Mouse (Mus musculus) heart, postnatal 0 days (tissue): ENCODE measurements around the gene Plch2. TPM values are rescaled to one million over a fixed set of nuclear protein-coding genes. Genes with fewer than 3 reads are reported as not detected.
"Not testable (repeated sequence)": the region's sequence is repeated elsewhere in the genome, so short reads cannot be mapped to it uniquely, and the experiment has no call there.

Experiments
- ATAC-seq: fragments of 200-750 bp; cut with Nextera tagmentation; 2 replicates; pipeline ENCODE4 v1.8.0; 2017; ENCODE audit warnings: low read depth, moderate number of reproducible peaks, moderate library complexity; ENCODE audit not compliant: insufficient read depth
- DNase-seq: peaks from one replicate; pipeline ENCODE4 v3.0.0-alpha.2; 2016; ENCODE audit warnings: low spot score
- H3K27ac ChIP-seq: fragments of 300-500 bp; sonication (generic); 2 replicates; pipeline ENCODE4 v1.5.1; 2014; ENCODE audit warnings: low read depth, mild to moderate bottlenecking
- H3K27me3 ChIP-seq: fragments of 300-500 bp; sonication (generic); 2 replicates; pipeline ENCODE4 v1.6.1; 2014; ENCODE audit warnings: low read length, mixed read lengths; ENCODE audit not compliant: control insufficient read depth, insufficient read depth
- H3K36me3 ChIP-seq: fragments of 300-500 bp; sonication (generic); replicated peaks from 2 replicates; pipeline ENCODE4 v1.6.1; 2014; ENCODE audit warnings: low read length, mixed read lengths; ENCODE audit not compliant: control insufficient read depth, insufficient read depth
- H3K4me1 ChIP-seq: fragments of 300-500 bp; sonication (generic); 2 replicates; pipeline ENCODE4 v1.6.1; 2014; ENCODE audit warnings: antibody characterized with exemption; ENCODE audit not compliant: control insufficient read depth, insufficient read depth
- H3K4me2 ChIP-seq: fragments of 300-500 bp; sonication (generic); 2 replicates; pipeline ENCODE4 v1.6.1; 2014; ENCODE audit warnings: low read depth, mild to moderate bottlenecking, low read length, moderate library complexity
- H3K4me3 ChIP-seq: fragments of 300-500 bp; sonication (generic); 2 replicates; pipeline ENCODE4 v1.5.1; 2014; ENCODE audit warnings: low read depth, low read length
- H3K9ac ChIP-seq: fragments of 300-500 bp; sonication (generic); replicated peaks from 2 replicates; pipeline ENCODE4 v1.6.1; 2014; ENCODE audit warnings: low read depth, low read length, mixed read lengths
- H3K9me3 ChIP-seq: fragments of 300-500 bp; sonication (generic); replicated peaks from 2 replicates; pipeline ENCODE4 v1.6.1; 2016; ENCODE audit warnings: low read length; ENCODE audit not compliant: control insufficient read depth
- CTCF ChIP-seq: IDR thresholded peaks from 2 replicates; pipeline ENCODE4 v1.5.1; 2016; ENCODE audit warnings: antibody characterized with exemption, control low read depth, low read depth
- EP300 ChIP-seq: IDR thresholded peaks from 2 replicates; pipeline ENCODE4 v1.6.1; 2016; ENCODE audit warnings: antibody characterized with exemption, low read depth
- WGBS: fragments of 180-500 bp; shearing (Covaris S2); extraction: QIAGEN DNeasy Blood & Tissue Kit; methylation state at CpG from one replicate; pipeline ENCODE4 v1.1.7; 2014; 5-methylcytosine and 5-hydroxymethylcytosine counted together
- polyA plus RNA-seq: library from polyadenylated mRNA; unstranded; fragments of >200 nt; fragmentation: Nextera tagmentation; extraction: Ambion mirVana; gene quantifications from 2 replicates; pipeline ENCODE4 v1.2.1, GENCODE M21; 2015
- total RNA-seq: library from RNA; depleted of rRNA; stranded (reverse); fragments of >200 nt; gene quantifications from 2 replicates; pipeline ENCODE4 v1.2.3, GENCODE M21; 2014; ENCODE audit warnings: low replicate concordance

The Plch2 gene
- total and polyA plus RNA-seq, 2 experiments from 2014 or later: 0.05 to 0.15 TPM

DNA sequence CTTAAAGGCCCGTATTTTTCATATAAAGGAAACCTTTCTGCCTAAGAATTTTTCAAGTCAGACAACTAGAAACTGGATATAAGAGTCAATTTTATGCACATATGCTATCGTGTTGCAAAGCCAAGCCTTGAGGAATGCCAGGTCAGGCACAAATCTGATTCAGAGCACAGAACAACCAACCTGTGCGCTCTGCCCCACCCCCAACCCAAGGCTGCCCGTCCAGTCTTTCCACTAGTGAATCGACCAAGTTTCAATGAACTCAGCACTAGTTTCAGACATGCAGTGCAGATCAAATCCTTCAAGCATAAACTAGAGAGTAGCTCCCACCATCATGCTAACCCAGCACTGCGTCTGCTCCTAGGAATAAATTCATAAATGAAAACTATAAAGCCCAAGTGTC, 23.1 kb upstream of the Plch2 start:
- WGBS: 93% methylated on average over 6 of the region's 6 CpGs
- Histone ChIP-seq H3K4me2 (no peak overlapping the region), H3K9me3 (no peaks in the 10 kb centered on the region), H3K36me3 (peaks cover 64% of the 10 kb centered on the region), H3K27me3 (no peaks in the 10 kb centered on the region), H3K4me3 (no peak overlapping the region), H3K9ac (no peak overlapping the region), H3K27ac (no peak overlapping the region), H3K4me1 (peaks cover 8% of the 10 kb centered on the region; the same call in 1 of the 2 replicates)
- DNase-seq (no peak), ATAC-seq (no peak)
- TF ChIP-seq EP300: no peak
- no peak for TF ChIP-seq CTCF

DNA sequence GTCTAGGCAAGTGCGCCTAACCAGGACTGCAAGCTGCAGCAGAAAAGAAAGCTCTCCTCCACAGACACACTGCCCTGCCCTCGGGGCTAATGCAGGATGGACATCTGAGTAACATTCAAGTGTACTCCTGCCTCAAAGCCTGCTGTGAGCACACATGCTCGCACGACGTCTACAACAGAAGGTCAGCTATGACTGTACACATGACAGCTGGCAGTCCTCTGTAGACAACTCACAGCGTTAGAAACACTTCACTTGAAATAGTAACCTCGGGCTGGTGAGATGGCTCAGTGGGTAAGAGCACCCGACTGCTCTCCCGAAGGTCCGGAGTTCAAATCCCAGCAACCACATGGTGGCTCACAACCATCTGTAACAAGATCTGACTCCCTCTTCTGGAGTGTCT, 22.2 kb upstream of the Plch2 start:
- DNase-seq, H3K9ac ChIP-seq, ATAC-seq, H3K9me3 ChIP-seq, H3K4me3 ChIP-seq, H3K4me1 ChIP-seq, H3K27ac ChIP-seq, H3K27me3 ChIP-seq, H3K4me2 ChIP-seq: not testable (repeated sequence)
- WGBS: 78% methylated on average over 10 of the region's 10 CpGs
- H3K36me3 ChIP-seq: peaks cover 73% of the 10 kb centered on the region

DNA sequence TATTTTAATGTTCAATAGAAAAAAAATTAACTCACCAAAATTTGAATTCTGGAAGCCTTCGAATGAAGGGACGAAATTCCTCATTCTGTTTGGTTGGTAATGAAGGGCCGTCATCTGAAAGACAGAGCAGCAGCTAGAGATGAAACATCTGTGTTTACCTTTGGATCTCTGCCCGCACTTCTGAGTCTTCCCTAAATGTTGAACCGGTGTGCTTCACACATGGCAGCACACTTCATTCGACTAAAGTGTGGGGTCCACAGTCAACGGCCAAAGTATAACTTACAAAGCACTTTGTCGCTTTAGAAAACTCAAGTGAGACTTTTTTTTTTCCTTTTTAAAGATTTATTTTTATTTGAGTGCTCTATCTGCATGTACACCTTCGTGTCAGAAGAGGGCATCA, 20.1 kb upstream of the Plch2 start:
- ATAC-seq: no peak

DNA sequence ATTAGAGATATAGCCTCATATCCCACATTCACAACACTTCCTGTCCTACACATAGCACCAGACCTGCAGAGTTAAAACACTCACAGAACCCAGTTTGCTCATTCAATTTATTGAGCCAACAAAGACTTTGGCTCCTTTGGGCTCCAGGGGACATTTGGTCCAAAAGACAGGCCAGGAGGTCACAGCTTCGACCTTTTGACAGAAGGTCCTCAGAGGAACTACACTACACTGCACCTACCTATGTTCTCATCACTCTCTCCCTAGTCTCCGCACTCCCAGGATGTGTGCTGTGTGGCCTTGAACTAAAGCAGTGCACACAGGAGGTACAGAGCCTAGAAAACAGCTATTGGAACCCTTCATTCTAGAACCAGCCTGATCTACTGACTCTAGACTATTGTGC, 19.2 kb upstream of the Plch2 start:
- DNase-seq: no peak
- Histone ChIP-seq H3K27me3 (no peaks in the 10 kb centered on the region), H3K36me3 (peaks cover 89% of the 10 kb centered on the region), H3K9ac (no peak overlapping the region), H3K4me1 (no peaks in the 10 kb centered on the region), H3K4me2 (no peak overlapping the region), H3K9me3 (no peaks in the 10 kb centered on the region), H3K4me3 (no peak overlapping the region), H3K27ac (no peak overlapping the region)
- TF ChIP-seq CTCF: no peak
- no peak for TF ChIP-seq EP300
- WGBS: 86% methylated on average over 2 of the region's 2 CpGs
- no peak for ATAC-seq

More for the DNA sequence above, 20.1 kb upstream of the Plch2 start:
- Histone ChIP-seq H3K36me3 (peaks cover 87% of the 10 kb centered on the region), H3K27ac (no peak overlapping the region), H3K9me3 (no peaks in the 10 kb centered on the region), H3K27me3 (no peaks in the 10 kb centered on the region), H3K4me1 (no peaks in the 10 kb centered on the region), H3K4me3 (no peak overlapping the region), H3K9ac (no peak overlapping the region), H3K4me2 (no peak overlapping the region)
- DNase-seq: no peak
- TF ChIP-seq CTCF (no peak), EP300 (no peak)
- WGBS: 83% methylated on average over 9 of the region's 9 CpGs

DNA sequence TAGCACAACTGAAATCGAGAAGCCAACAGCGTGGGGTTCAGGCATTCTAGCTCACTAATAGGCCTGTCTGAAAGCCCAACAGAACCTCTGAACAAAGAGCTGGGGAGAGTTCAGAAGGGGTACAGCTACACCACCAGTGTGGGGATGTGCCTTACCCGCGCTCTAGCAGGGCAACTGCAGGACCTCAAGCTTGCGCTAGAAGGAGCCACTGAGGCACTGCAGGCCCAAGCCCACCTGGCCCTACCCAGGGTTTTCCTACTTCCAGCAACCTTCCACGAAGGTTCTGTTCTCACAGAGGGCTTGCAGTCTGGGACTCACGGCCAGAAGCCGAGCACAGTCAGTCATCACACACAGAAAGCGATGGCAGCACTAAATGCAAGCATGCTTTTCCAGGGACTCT, 18.6 kb upstream of the Plch2 start:
- no peak for DNase-seq
- Histone ChIP-seq H3K4me3 (no peak overlapping the region), H3K9me3 (no peaks in the 10 kb centered on the region), H3K27me3 (no peaks in the 10 kb centered on the region), H3K4me2 (no peak overlapping the region), H3K9ac (no peak overlapping the region), H3K4me1 (no peaks in the 10 kb centered on the region), H3K27ac (no peak overlapping the region), H3K36me3 (peaks cover 89% of the 10 kb centered on the region)
- WGBS: 87% methylated on average over 9 of the region's 9 CpGs
- no peak for ATAC-seq
- TF ChIP-seq CTCF (no peak), EP300 (no peak)

DNA sequence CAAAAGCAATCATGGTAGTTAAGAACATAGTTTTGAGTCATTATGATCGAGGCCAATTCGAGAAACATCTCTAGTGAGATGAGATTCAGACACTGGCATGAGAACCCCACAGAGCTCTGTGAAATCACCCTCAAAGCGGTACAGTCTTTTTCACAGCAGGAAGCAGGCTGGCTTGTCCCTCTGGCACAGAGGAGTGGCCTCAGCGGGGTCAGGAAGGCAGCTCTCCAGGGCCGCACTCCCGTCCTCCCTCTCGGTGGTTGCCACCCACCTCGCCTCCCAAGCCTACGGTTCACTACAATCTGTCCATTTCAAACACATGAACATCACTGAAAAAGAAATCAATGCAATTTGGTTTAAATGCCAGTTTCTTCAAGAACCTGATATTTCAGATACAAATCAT, 17.8 kb upstream of the Plch2 start:
- Histone ChIP-seq H3K36me3 (peaks cover 89% of the 10 kb centered on the region), H3K4me2 (no peak overlapping the region), H3K4me3 (no peak overlapping the region), H3K9ac (no peak overlapping the region), H3K4me1 (no peaks in the 10 kb centered on the region), H3K9me3 (no peaks in the 10 kb centered on the region), H3K27ac (no peak overlapping the region), H3K27me3 (no peaks in the 10 kb centered on the region)
- 76% methylated on average over 9 of the region's 9 CpGs for WGBS
- TF ChIP-seq EP300 (no peak), CTCF (no peak)
- no peak for DNase-seq
- no peak for ATAC-seq
